Mouse (Mus musculus) kidney, postnatal 0 days (tissue): ENCODE measurements at regions not wholly inside any gene's neighbourhood (a gene's known extent, or its start where the extent isn't known, plus 50 kb on each side); places are given as distances from the start of the nearest gene placed in this dataset.

Source experiments
- ATAC-seq: fragments of 200-750 bp; cut with Nextera tagmentation; replicated peaks from 2 replicates; pipeline ENCODE4 v1.8.0; 2017; ENCODE audit warnings: low read depth, moderate number of reproducible peaks, moderate TSS enrichment, moderate library complexity; ENCODE audit not compliant: low FRiP score
- DNase-seq: peaks from one replicate; pipeline ENCODE4 v3.0.0-alpha.2; 2016; ENCODE audit warnings: low spot score
- H3K27ac ChIP-seq: fragments of 300-500 bp; sonication (generic); 2 replicates; pipeline ENCODE4 v1.5.1; 2014; ENCODE audit warnings: mild to moderate bottlenecking
- H3K27me3 ChIP-seq: fragments of 300-500 bp; sonication (generic); 2 replicates; pipeline ENCODE4 v1.6.1; 2014; ENCODE audit warnings: low read length, mixed read lengths; ENCODE audit not compliant: insufficient read depth
- H3K36me3 ChIP-seq: fragments of 300-500 bp; sonication (generic); 2 replicates; pipeline ENCODE4 v1.6.1; 2014; ENCODE audit warnings: low read length, mixed read lengths; ENCODE audit not compliant: insufficient read depth
- H3K4me1 ChIP-seq: fragments of 300-500 bp; sonication (generic); replicated peaks from 2 replicates; pipeline ENCODE4 v1.6.1; 2014; ENCODE audit warnings: antibody characterized with exemption, low read length, mixed read lengths; ENCODE audit not compliant: insufficient read depth
- H3K4me2 ChIP-seq: fragments of 300-500 bp; sonication (generic); 2 replicates; pipeline ENCODE4 v1.6.1; 2014; ENCODE audit warnings: mild to moderate bottlenecking, low read length, moderate library complexity, mixed read lengths
- H3K4me3 ChIP-seq: fragments of 300-500 bp; sonication (generic); replicated peaks from 2 replicates; pipeline ENCODE4 v1.5.1; 2014; ENCODE audit warnings: low read depth, low read length
- H3K9ac ChIP-seq: fragments of 300-500 bp; sonication (generic); 2 replicates; pipeline ENCODE4 v1.6.1; 2014; ENCODE audit warnings: low read depth, low read length
- H3K9me3 ChIP-seq: fragments of 300-500 bp; sonication (generic); replicated peaks from 2 replicates; pipeline ENCODE4 v1.6.1; 2016; ENCODE audit warnings: low read length, inconsistent platforms, mixed read lengths
- CTCF ChIP-seq: IDR thresholded peaks from 2 replicates; pipeline ENCODE4 v1.5.1; 2016; ENCODE audit warnings: antibody characterized with exemption, low read depth, mild to moderate bottlenecking, moderate library complexity
- WGBS: fragments of 180-500 bp; shearing (Covaris S2); extraction: QIAGEN DNeasy Blood & Tissue Kit; methylation state at CpG from one replicate; pipeline ENCODE4 v1.1.7; 2014; 5-methylcytosine and 5-hydroxymethylcytosine counted together

DNA sequence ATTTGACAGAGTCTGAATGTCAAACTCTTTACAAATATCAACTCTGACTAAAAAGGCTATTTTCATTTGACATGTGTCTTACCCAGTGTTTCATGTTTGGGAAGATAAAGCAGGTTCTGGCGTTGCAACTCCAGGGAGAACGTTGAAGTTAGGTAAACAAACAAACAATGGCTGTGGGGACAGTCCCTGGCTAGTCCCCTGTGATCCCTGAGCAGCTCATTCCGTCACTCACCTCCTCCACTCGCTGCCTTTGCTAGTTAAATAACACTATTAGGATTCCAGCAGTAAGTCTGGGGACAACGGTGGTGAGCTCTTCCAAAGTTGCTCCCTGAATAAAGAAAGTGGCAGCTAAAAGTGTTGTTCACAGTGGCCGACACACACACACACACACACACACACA, 227.8 kb upstream of the Prox1 start:
- ATAC-seq, result no peak
- WGBS, result 39% methylated on average over 6 of the region's 6 CpGs

DNA sequence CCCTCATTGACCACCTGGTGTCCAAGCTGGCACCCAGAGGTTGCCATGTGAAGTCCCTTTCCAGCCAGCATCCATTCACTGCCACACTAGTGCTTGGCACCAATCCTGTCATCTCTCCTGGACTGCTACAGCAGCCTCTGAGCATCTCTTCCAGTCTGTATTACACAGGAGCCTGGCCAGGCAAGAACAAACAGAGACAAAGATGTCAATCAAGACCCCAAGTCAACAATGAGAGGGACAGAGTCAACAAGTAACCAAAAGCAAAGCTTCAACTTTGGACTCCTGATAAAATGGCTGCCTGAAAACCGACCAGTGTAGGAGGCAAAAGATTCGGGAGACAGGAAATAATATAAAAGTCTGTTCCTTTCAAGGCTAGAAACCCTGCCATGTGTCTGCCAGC, 227.3 kb upstream of the Prox1 start:
- Histone ChIP-seq H3K9me3 (no peaks in the 10 kb centered on the region), H3K9ac (no peak overlapping the region), H3K4me2 (no peak overlapping the region), H3K4me3 (no peak overlapping the region), H3K4me1 (no peaks in the 10 kb centered on the region), H3K36me3 (no peaks in the 10 kb centered on the region), H3K27ac (no peak overlapping the region), H3K27me3 (no peaks in the 10 kb centered on the region)
- WGBS, result 53% methylated on average over 2 of the region's 2 CpGs
- DNase-seq (no peak), ATAC-seq (no peak)
- no peak for TF ChIP-seq CTCF

More for the DNA sequence above, 227.8 kb upstream of the Prox1 start:
- Histone ChIP-seq H3K27ac (no peak overlapping the region), H3K4me3 (no peak overlapping the region), H3K9me3 (no peaks in the 10 kb centered on the region), H3K4me2 (no peak overlapping the region), H3K4me1 (no peaks in the 10 kb centered on the region), H3K9ac (no peak overlapping the region), H3K27me3 (no peaks in the 10 kb centered on the region), H3K36me3 (no peaks in the 10 kb centered on the region)
- DNase-seq, result no peak
- no peak for TF ChIP-seq CTCF

DNA sequence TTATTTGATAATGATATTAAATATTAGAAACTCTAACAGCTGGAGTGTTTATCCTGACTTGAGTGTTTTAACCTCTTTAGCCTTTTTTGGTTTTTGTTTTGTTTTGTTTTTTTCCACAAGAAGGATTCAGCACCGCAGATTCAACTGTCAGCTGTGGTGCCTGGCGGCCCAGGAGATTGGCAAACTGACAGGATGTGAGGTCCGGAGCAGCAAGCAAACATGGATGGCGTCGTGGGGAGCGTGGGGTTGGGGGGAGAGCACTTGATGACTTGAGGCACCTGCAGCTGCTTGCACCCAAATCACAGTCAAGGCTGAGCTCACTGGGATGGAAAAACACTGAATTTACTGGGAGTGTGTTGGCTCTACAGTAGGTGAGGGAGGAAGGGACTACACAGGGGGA, 222.5 kb upstream of the Prox1 start:
- ATAC-seq, result no peak
- Histone ChIP-seq H3K27me3 (no peaks in the 10 kb centered on the region), H3K36me3 (no peaks in the 10 kb centered on the region), H3K9me3 (no peaks in the 10 kb centered on the region), H3K9ac (no peak overlapping the region), H3K4me2 (no peak overlapping the region), H3K27ac (no peak overlapping the region), H3K4me1 (no peaks in the 10 kb centered on the region), H3K4me3 (no peak overlapping the region)
- TF ChIP-seq CTCF, result no peak
- WGBS, result 46% methylated on average over 6 of the region's 6 CpGs
- DNase-seq, result peak; percentile 4

DNA sequence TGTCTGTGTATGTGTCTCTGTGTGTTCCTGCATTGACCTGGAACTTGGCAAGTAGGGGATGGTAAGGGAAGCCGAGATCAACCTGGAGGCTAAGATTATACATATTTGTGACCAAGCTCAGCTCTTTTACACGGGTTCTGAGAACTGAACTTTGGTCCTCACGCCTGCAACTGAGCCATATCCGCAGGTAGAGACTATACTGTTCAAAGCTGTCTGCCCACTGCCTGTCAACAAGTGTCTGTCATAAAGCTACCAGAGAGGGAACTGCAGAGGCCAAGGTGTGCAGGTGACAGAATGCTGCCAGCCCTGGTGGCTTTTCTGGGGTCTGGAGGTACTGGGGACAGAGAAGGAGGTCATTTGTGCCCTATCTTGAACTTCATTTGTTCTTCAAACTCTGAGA, 218.3 kb upstream of the Prox1 start:
- Histone ChIP-seq H3K9ac (no peak overlapping the region), H3K4me2 (no peak overlapping the region), H3K4me3 (no peak overlapping the region), H3K27ac (no peak overlapping the region), H3K27me3 (no peaks in the 10 kb centered on the region), H3K4me1 (no peaks in the 10 kb centered on the region), H3K36me3 (no peaks in the 10 kb centered on the region), H3K9me3 (no peaks in the 10 kb centered on the region)
- DNase-seq (no peak), ATAC-seq (no peak)
- WGBS, result 85% methylated on average over 4 of the region's 4 CpGs
- no peak for TF ChIP-seq CTCF

DNA sequence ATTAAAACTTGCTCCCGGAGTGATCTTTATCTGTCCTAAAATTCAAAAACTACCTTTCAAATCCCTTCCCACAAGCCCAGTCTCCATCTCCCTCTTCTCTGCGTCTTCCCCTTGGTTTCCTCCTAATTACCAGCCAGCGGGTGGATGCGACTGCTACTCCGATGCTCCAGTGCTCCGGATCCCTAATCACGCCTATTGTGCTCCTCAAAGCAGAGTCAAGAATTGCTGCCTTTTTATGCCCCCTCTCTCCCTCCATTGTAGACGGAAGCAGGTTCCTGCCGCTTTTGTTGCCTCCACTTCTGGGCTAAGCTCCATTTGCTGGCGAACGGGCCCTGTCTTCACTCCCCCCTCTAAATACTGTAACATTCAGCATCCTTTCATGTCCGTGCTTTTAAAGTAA, 214.0 kb upstream of the Prox1 start:
- Histone ChIP-seq H3K9ac (no peak overlapping the region), H3K27me3 (no peaks in the 10 kb centered on the region), H3K9me3 (no peaks in the 10 kb centered on the region), H3K4me1 (no peaks in the 10 kb centered on the region), H3K4me2 (no peak overlapping the region), H3K27ac (no peak overlapping the region), H3K36me3 (no peaks in the 10 kb centered on the region), H3K4me3 (no peak overlapping the region)
- no peak for TF ChIP-seq CTCF
- WGBS, result 53% methylated on average over 12 of the region's 12 CpGs
- DNase-seq, result no peak
- no peak for ATAC-seq

DNA sequence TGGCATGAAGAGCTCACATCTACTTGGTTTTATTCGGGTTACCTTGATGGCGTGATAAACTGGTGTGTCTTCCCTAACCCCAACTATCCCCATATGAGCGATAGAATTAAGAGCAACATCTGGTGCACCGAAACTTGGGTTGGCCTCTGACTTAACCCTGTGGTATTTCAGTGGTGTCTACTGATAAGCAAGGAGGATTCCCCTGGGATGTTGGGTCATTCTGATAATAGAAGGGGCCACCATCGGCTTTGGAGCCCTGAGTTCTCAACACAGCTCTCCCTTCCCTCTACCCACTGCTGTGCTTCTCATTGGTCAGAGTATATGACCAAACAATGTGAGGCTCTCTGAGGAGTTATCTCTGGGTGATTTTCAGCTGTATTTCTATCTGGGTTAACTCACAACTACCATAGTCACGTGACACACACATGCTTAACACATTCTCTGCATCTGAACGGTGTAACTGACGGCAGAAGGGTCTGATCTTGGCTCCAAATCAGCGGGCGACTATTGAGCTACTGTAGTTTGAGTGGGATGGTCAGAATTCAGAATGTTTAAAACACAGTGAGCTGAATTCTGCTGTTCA, 212.8 kb upstream of the Prox1 start:
- 80% methylated on average over 10 of the region's 10 CpGs for WGBS
- H3K27ac ChIP-seq, result no peak overlapping the region
- no peaks in the 10 kb centered on the region for H3K9me3 ChIP-seq
- H3K4me1 ChIP-seq, result no peaks in the 10 kb centered on the region
- ATAC-seq (no peak), DNase-seq (no peak)
- H3K4me3 ChIP-seq, result no peak overlapping the region
- H3K27me3 ChIP-seq, result no peaks in the 10 kb centered on the region
- no peak for TF ChIP-seq CTCF
- no peak overlapping the region for H3K9ac ChIP-seq
- H3K36me3 ChIP-seq, result no peaks in the 10 kb centered on the region
- H3K4me2 ChIP-seq, result no peak overlapping the region

DNA sequence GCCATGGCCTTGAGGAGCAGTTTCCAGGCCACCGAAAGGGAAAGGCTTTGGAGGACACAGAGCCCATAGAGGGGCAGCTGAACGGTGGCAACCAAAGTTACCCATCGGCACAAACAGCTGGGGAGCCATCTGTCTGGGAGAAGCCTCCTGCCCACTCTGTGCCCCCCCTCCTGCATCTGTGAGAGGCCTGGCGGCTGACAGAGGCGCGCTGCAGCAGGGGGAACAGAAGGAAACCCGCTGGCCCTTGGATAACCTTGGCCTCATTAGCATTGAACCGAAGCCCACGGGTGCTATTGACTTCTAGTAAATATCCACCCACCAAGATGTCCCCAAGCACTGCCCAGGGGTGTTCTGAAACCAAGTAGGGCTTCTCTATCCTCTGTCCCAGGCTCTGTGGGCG, 209.6 kb upstream of the Prox1 start:
- H3K4me1 ChIP-seq, result no peaks in the 10 kb centered on the region
- no peak for DNase-seq
- H3K36me3 ChIP-seq, result no peaks in the 10 kb centered on the region
- 42% methylated on average over 10 of the region's 10 CpGs for WGBS
- no peak for TF ChIP-seq CTCF
- no peaks in the 10 kb centered on the region for H3K9me3 ChIP-seq
- no peak overlapping the region for H3K9ac ChIP-seq
- no peaks in the 10 kb centered on the region for H3K27me3 ChIP-seq
- H3K4me2 ChIP-seq, result no peak overlapping the region
- no peak overlapping the region for H3K4me3 ChIP-seq
- ATAC-seq, result no peak
- no peak overlapping the region for H3K27ac ChIP-seq
